Mouse (Mus musculus) layer of hippocampus, adult 11-12 months (tissue): ENCODE results near the gene Rrp9.

Experiments
- DNase-seq: peaks from one replicate; pipeline ENCODE4 v3.0.0; 2022; ENCODE audit warnings: low spot score

Gene Rrp9

GRCm38 (mm10) chr9:106475663-106476001 lies at the start of gene Rrp9:
Gene Rrp9, plus strand, starts transcription at chr9:106475963.
- peak; percentile 16 for DNase-seq

DNA sequence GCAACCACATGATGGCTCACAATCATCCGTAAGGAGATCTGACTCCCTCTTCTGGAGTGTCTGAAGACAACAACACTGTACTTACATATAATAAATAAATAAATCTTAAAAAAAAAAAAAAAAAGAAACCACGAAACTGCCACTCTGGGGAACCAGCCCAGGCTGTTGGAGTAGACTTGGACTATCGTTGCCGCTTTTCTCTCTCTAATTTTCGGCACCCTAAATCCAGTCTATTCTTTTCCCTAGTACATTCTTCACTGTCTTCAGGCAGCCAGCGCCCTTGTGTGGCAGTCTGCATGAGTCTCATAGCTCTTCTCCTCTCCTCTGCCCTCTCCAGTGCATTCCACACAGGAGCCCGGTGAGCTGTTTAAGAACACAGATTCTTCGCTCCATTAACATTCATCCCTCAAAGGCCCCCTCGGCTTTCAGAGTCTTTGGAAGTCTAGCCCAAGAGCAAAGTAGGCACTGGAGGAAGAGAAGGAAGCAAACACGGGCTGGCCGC lies 47.0 kb upstream of the Rrp9 start:
- no peak for DNase-seq

DNA sequence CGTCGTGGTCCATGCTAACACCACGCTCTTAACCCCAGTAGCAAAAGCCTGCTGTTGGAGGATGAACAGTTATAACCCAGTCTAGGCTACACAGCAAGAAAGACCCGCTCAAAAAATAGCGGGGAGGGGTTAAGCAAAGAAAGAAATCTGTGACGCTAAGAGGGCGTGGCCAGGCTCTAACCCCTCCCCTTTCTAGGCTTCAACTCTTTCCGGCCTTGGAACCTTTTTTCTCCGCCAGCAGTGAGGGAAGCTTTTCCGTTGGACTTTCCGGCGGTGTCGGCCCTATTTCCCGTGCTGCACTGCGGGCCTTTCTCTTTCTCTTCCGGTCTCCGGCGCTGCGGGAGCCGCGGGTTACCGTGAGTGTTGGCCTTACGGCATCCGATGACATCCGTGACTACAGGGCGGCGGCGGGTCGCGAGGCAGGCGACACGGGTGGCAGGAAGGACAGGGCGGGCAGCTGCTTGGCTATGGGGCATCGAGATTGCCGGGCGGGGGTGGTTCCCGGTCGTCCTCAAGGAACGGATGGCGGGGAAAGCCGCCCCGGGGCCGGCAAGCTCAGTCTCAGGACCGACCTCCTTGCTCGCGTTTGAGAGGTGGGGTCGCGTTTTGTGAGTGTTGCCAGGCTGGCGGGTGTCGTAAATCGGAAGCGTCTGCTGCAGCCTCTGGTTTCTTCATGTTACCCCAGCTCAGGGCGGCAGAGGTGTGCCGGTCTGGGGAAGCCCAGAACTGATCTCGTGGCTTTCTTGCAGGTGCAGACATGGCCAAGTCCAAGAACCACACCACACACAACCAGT lies 46.3 kb upstream of the Rrp9 start, which contains the start of gene Rpl29:
Rpl29 (plus strand) TSS at position 234 of the 794 bp plus-strand sequence.
- peak; percentile 95 for DNase-seq

DNA sequence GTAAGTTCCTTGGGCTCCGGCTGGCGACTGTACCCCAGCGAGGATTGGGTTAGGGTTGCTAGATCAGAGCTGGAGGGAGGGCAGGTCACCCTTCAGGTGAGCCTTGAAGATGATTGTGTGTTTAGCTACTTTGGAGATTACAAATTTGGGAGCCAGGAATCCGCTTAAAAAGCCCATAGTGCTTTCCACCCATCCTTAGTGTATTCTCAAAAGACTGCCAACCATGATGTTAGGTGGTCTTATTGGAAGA lies 45.8 kb upstream of the Rrp9 start:
- no peak for DNase-seq

GRCm38 (mm10) chr9:106433389-106433788 lies 42.4 kb upstream of the Rrp9 start:
- DNase-seq = no peak

DNA sequence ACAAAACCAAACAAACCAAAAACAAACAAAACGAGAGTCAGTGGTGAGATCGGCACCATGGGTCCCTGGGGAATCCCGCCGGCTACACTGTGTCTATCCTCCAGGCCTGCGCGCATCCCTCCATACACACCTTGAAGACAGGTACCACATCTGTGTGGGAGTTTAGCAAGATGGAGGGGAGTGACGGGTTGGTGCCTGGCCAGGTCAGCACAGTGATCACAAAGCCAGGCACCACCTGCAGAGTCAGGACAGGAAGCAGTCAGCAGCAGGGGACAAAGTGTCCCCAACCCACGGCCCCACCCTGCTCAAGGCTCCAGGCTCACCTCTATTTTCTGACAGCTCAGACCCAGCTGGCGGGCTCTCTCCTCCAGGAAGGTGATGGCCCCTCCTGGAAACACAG lies 39.2 kb upstream of the Rrp9 start:
- DNase-seq = no peak

- DNase-seq = no peak
Observed at GRCm38 (mm10) chr9:106442680-106443079, 33.1 kb upstream of the Rrp9 start.

DNA sequence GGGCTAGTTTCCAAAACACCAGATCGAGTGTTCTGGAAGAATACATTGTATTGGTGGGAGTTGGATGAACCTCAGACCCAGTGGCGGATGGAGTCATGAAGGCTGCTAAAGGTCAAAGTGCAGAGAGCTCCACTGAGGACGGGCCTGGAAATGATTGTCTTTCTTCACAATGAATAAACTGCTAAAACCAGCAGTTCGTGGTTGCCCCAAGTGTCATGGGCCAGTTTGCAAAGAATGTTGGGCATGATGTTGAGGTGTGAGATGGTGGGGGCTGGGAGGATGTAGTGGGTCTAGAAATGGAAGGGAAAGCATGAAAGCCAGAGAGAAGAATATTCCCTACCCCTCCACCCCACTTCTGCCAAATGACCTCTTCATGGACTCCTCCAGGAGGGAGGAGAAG lies 30.9 kb upstream of the Rrp9 start:
- no peak for DNase-seq

DNA sequence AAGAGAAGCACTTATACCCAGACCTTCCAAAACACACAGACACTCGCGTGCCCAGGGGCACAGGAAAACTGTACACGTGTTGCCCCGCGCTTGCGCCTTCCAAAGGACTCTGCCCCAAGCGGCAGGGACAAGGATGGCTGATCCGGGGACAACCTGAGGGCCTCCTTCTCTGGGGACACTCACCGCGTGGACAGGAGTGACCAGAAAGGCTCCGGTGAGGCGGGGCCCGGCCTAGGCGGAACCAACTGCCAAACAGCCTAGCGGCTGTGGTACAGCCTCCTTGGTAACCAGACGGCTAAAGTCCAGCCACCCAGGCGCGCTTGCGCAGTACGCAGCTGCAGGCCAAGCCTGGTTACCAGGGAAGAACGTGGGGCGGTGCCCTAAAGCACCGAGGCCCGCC lies 28.4 kb upstream of the Rrp9 start, which contains the start of the genes Abhd14b and Abhd14a:
Abhd14b (plus strand) TSS at position 112 of the 400 bp plus-strand sequence.
Abhd14a (minus strand) TSS at position 331 of the 400 bp plus-strand sequence.
- peak; percentile 94 for DNase-seq

GRCm38 (mm10) chr9:106447951-106448350 lies 27.8 kb upstream of the Rrp9 start:
- no peak for DNase-seq

GRCm38 (mm10) chr9:106448498-106449031 lies 27.2 kb upstream of the Rrp9 start:
- DNase-seq = peak; percentile 78

GRCm38 (mm10) chr9:106449947-106450346 lies 25.8 kb upstream of the Rrp9 start:
- DNase-seq = no peak

DNA sequence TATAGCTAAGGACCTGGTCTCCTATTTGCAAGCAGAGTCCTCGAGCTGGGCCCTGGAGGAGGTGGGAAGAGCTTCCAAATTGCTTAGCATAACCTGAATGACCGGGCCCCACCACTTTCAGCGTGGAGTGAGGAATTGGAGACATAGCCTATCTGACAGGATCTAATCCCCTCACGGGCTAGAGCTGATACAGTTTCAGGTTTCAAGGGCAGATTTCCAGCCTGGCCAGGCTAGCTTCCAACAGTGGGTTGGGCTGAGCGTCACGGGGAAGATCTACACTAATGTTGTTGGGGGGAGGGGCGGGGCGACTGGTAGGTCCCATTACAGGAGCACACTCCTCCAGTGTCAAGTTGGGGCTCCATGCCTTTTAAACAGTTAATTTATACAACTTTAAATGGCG lies 25.1 kb upstream of the Rrp9 start:
- DNase-seq = peak; percentile 34

- no peak for DNase-seq
Observed at GRCm38 (mm10) chr9:106451298-106451697, 24.5 kb upstream of the Rrp9 start.

GRCm38 (mm10) chr9:106451899-106452298 lies 23.9 kb upstream of the Rrp9 start:
- no peak for DNase-seq

DNA sequence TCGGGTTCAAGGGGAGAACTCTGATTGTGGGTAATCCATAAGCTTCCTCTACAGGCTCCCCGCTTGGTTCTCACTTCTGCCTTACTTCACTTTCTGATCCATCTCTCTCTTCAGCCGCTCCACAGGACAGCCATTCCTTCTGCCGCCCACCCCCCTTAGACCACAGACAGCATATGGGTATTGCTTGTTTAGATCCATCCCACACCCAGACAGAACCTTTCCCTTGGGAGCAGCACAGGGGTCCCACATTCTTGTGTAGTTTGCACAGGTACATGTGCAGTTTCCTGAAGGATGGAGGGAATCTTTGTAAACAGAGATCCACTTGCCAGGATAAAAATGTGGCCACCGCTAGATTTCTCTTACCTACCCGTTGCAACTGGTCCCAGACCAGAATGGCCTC lies 23.4 kb upstream of the Rrp9 start:
- DNase-seq = no peak

DNA sequence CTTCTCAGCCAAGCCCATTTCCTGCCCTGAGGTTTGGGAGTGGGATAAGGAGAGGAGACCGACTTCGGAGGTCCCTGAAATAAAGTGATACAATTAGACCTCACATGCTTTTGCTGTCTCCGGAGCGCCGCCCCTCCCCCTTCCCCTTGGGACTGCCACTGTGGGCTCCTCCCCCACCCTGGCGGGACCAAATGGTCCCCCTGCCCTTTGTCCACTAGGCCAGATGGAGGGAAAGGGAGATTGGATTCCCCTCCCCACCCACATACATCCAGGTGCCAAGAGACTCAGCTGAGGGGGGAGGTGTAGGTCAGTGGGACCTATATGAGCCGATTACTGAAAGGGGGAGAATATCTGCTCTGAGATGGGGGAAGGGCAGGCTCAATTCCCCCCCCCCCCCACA lies 22.9 kb upstream of the Rrp9 start:
- DNase-seq = peak; percentile 63

- peak; percentile 71 for DNase-seq
Observed at GRCm38 (mm10) chr9:106453271-106454070, 22.3 kb upstream of the Rrp9 start, which contains the start of gene Pcbp4. Gene Pcbp4, plus strand, starts transcription at chr9:106453291.

GRCm38 (mm10) chr9:106454071-106454761 lies 21.5 kb upstream of the Rrp9 start:
- DNase-seq = peak; percentile 36

DNA sequence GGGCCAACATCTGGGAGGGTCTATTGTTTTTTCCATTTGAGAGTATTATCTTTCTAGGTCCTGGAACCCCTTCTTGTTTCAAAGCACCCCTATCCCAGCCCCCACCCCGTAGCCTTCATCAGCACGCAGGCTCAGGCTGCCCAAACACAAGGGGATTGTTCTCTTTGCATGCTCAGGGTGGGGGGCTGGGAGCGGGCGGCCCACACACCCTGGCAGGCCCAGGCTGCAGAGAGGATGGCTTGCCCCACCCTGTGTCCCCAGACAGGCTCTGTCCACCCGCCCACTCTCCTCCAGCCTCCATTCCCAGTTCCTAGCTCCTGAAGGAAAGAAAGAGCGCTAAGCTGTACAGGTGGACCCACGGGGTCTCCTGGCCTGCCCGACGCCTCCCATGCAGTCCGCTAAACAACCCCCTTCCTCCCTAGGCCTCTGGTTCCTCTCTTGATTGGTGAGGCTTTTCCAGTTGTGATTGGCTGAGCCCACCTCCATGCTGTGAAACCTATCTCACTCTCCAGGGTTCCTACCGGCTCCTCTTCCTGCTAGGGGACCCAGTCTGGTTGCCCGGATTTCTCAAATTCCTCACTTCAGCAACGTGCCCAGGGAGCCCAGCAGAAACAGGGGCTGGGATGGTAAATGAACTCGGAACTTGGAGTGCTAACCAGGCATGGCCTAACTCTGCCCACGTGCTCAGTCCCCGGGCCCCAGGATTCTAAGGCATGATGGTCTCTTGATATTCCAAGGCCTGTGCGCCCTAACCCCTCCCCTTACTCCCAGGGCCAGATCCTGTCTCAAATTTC lies 20.7 kb upstream of the Rrp9 start:
- DNase-seq = peak; percentile 37
